Mouse (Mus musculus) heart, embryonic 11.5 days (tissue): ENCODE measurements around the gene Abi3. TPM values are rescaled to one million over a fixed set of nuclear protein-coding genes. Genes with fewer than 3 reads are reported as not detected.

ENCODE experiments used
- polyA plus RNA-seq: library from polyadenylated mRNA; unstranded; fragments of >200 nt; fragmentation: Nextera tagmentation; extraction: Ambion mirVana; gene quantifications from 2 replicates; pipeline ENCODE4 v1.2.1, GENCODE M21; 2014

Abi3 gene
- polyA plus RNA-seq, 1 experiment from 2014 or later: 11.5 TPM

Other genes with a start within 250 kb of the Abi3 start
- gene Phb, start 175.5 kb downstream of the Abi3 start, polyA plus RNA-seq: 273 and 295 TPM in 2 replicates
- 5.6 and 7.3 TPM in 2 replicates for gene Zfp652, start 129.8 kb downstream of the Abi3 start, polyA plus RNA-seq
- 0.70 and 1.1 TPM in 2 replicates for gene B130006D01Rik, start 118.9 kb downstream of the Abi3 start, polyA plus RNA-seq
- 1.1 TPM in 1 of 2 replicates, not detected in the other for gene Phospho1, start 18.0 kb downstream of the Abi3 start, polyA plus RNA-seq
- 43.1 and 44.6 TPM in 2 replicates for gene Gngt2, start 5.3 kb downstream of the Abi3 start, polyA plus RNA-seq
- gene B4galnt2, start 72.4 kb upstream of the Abi3 start, polyA plus RNA-seq: 0.11 TPM in 1 of 2 replicates, not detected in the other
- gene Igf2bp1, start 163.5 kb upstream of the Abi3 start, polyA plus RNA-seq: 50.0 and 51.5 TPM in 2 replicates
- not detected in 2 replicates for gene Gip, start 182.1 kb upstream of the Abi3 start, polyA plus RNA-seq
- 27.1 and 31.3 TPM in 2 replicates for gene Snf8, start 192.4 kb upstream of the Abi3 start, polyA plus RNA-seq
- 23.0 and 33.1 TPM in 2 replicates for gene Ube2z, start 222.9 kb upstream of the Abi3 start, polyA plus RNA-seq
- 1,582 and 1,616 TPM in 2 replicates for gene Atp5g1, start 233.2 kb upstream of the Abi3 start, polyA plus RNA-seq